Mouse (Mus musculus): ENCODE measurements at regions not wholly inside any gene's neighbourhood (a gene's known extent, or its start where the extent isn't known, plus 50 kb on each side); places are given as distances from the start of the nearest gene placed in this dataset.
"Not testable (repeated sequence)": the region's sequence is repeated elsewhere in the genome, so short reads cannot be mapped to it uniquely, and the experiment has no call there.

DNA sequence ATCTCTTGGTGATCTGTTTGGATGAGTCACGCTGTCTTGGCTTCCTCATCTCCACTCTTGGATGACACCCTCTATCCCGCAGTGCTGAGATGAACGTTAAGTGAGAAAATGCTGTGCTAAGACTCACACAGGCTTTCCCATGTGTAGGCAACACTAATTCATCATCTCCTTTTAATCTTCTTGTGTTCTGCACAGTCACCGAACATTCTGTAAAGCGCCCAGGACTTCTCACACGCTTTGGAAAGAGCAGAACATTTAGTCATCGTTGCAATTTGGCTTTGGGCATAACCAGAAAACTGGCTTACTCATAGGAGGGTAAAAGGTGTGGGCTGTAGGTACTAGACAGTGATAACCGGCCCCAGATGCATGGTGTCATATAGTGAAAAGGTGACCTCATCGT is 94.9 kb downstream of the Plppr4 start:
- no peak for ATAC-seq (replicated peaks; ENCODE audit: poor library complexity)

DNA sequence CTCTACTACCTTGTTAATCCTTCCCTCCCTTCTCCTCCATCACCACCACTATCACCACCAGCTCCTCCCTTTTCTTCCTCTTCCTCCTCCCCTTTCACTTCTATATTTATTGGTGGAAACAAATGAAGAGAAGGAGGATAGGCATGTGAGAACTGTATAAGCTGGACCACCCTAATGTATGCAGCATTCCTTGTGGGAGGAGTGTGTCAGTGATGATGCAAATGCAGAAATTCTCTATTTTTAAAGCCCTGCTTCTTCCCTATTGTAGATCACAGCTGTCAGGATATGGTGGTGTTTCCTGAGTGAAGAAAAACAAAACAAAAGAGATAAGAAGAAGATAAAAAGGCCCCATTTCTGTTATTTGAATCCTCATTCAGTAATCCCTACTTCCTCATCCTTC is 112.8 kb downstream of the Plppr4 start:
- no peak for ATAC-seq (replicated peaks; ENCODE audit: poor library complexity)

DNA sequence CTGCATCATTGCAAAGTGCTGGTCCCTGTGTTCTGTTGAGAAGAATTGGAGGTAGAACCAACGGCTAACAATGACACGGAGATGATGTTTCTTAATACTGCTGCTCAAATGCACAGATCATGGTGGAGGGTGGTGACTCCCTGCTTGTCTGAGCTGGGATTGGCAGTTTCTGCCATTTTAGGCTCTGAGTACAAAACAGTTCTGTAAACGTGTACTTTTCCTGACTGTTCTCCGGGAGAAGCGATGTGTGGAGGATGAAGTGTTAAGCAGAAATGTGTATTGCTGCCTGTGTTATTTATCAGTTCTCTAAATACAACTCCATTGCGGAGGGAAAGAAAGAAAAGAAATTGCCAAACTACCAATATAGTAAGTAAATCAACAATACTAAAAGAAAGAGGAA is 118.9 kb downstream of the Plppr4 start:
- ATAC-seq (replicated peaks; ENCODE audit: poor library complexity) = no peak

- no peak for ATAC-seq (replicated peaks; ENCODE audit: poor library complexity)
Measured at GRCm38 (mm10) chr3:117226616-117227015, 134.1 kb downstream of the Plppr4 start.

- no peak for ATAC-seq (replicated peaks; ENCODE audit: poor library complexity)
Measured at GRCm38 (mm10) chr3:117225041-117225440, 135.6 kb downstream of the Plppr4 start.

DNA sequence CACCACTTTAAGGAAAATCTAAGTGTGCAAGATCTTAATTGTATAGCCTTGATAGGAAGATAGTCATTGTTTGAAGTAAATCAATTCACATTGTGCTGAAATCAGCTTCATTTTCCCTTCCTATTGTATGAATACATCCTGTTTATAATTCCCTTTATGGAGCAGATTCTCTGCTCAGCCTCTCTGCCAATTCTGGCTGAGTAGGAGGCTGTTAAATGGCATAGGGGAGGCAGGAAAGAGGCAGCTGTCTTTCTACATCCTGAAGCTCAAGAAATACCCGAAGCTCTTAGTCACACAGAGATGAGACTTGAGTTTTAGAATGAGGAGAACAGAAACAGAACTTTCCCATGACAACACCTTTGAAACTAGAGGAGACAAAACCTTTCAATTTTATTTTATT is 142.7 kb downstream of the Plppr4 start:
- no peak for ATAC-seq (replicated peaks; ENCODE audit: poor library complexity)

DNA sequence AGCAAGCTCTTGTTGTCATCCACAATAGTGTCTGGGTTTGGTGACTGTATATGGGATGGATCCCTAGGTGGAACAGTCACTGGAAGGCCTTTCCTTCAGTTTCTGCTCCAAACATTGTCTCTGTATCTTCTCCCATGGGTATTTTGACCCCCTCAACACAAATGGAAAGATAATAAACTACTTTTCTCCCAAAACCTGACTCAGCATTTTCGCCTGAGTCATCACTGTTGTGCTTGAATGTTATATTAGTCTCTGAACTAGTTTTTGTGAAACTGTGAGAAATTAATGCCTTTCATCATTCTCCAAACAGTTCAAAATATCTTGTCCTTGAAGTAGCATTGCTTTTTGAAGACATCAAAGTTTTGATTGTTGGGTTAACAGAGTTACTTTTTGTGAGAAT is 168.8 kb downstream of the Plppr4 start:
- ATAC-seq (replicated peaks; ENCODE audit: poor library complexity) = no peak

- no peak for ATAC-seq (replicated peaks; ENCODE audit: poor library complexity)
Measured at GRCm38 (mm10) chr3:117188782-117189500, 171.7 kb downstream of the Plppr4 start.

DNA sequence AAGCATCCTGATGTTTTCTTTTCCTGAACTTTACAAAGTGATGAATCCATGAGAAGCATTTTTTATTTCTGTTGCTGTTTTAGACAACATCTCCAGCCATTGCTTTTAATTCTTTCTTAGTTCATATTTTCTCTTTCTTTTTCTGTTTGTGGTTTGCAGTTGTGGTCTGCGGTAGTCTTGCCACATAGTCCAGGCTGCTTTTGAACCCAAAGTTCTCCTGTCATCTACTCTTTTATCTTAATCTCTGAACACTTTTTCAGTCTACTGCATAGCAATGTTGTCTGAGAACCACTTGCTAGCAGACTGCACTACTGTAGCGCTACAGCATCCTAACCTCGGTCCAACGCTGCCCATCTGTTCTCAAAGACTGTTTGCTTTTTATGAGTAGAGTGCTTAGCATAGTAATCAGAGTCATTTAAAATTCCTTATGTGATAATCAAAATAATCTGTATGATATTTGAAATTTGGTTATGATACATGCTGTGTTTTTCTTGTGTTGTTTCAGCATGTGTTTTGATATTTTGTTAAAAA is 177.0 kb downstream of the Plppr4 start:
- ATAC-seq (replicated peaks; ENCODE audit: poor library complexity) = peak; percentile 77

- no peak for ATAC-seq (replicated peaks; ENCODE audit: poor library complexity)
Measured at GRCm38 (mm10) chr3:117169740-117170139, 190.9 kb downstream of the Plppr4 start.

- ATAC-seq (replicated peaks; ENCODE audit: poor library complexity) = no peak
Measured at GRCm38 (mm10) chr3:117163046-117163445, 194.3 kb upstream of the Palmd start.

DNA sequence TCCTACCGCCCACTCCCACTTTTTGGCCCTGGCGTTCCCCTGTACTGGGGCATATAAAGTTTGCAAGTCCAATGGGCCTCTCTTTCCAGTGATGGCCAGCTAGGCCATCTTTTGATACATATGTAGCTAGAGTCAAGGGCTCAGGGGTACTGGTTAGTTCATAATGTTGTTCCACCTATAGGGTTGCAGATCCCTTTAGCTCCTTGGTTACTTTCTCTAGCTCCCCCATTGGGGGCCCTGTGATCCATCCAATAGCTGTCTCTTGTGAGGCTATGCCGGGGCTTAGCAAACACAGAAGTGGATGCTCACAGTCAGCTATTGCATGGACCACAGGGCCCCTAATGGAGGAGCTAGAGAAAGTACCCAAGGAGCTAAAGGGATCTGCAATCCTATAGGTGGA is 191.9 kb upstream of the Palmd start:
- ATAC-seq (replicated peaks; ENCODE audit: poor library complexity) = not testable (repeated sequence)

GRCm38 (mm10) chr3:117155274-117155673 is 186.5 kb upstream of the Palmd start:
- ATAC-seq (replicated peaks; ENCODE audit: poor library complexity) = no peak

- ATAC-seq (replicated peaks; ENCODE audit: poor library complexity) = peak; percentile 81
Measured at GRCm38 (mm10) chr3:117153011-117153473, 184.3 kb upstream of the Palmd start.

DNA sequence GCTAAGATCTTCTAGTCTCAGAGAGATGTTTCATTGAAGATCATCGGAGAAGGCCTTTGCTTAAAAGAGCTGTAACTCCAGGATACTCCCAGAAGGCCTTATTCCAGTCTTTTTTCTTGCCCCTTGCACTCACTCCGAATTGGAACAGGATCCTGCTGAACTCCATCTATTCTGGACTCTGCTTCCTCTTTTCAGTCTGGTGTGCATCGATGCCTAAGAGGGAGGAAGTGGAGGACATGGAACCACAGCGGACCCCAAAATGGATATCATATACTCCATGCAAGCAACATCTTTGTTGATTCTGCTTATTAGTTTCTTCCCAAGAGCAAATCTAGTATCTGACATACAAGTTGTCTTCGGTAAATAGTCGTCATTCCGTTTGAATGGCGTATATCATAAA is 183.6 kb upstream of the Palmd start:
- peak; percentile 59 for ATAC-seq (replicated peaks; ENCODE audit: poor library complexity)

- ATAC-seq (replicated peaks; ENCODE audit: poor library complexity) = no peak
Measured at GRCm38 (mm10) chr3:117147414-117147813, 178.6 kb upstream of the Palmd start.

DNA sequence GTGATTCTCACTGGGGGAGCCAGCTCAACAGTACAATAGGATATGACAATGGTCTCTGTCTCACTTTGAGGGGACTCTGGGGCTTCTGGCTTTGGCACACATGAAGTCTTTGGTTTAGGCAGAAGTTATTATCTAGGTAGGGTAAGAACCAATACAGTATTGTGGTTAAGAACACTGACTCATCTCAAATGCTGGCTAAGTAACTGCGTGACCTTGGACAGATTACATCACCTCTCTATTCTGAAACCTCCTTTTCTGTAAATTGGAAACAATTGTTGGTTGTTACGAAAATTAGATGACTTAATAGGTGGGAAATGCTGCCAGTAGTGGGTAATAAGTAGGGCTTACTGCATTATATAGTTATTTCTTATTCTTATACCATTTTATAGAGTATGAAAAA is 171.0 kb upstream of the Palmd start:
- peak; percentile 65 for ATAC-seq (replicated peaks; ENCODE audit: poor library complexity)

GRCm38 (mm10) chr3:117138720-117139119 is 169.9 kb upstream of the Palmd start:
- no peak for ATAC-seq (replicated peaks; ENCODE audit: poor library complexity)

- no peak for ATAC-seq (replicated peaks; ENCODE audit: poor library complexity)
Measured at GRCm38 (mm10) chr3:117132897-117133296, 164.1 kb upstream of the Palmd start.

DNA sequence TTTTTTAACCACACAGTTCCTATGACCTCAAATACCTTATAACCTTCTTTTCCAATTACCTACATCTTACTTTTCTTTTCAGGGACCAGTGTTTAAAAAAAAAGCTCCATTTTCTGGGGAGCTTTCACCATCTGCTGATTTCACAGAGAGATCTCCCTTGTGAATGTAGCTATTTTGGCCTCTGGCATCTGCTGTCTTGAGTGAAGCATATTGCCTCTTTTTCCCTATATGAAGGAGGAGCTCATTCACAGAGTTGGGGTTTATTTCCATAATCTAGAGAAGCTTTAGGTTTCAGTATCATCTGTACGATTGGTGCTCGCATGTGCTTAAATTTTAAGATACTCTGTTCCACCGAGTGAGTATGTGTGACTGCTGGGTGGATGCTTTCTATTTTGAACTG is 153.4 kb upstream of the Palmd start:
- no peak for ATAC-seq (replicated peaks; ENCODE audit: poor library complexity)

GRCm38 (mm10) chr3:117120086-117121055 is 151.6 kb upstream of the Palmd start:
- peak; percentile 81 for ATAC-seq (replicated peaks; ENCODE audit: poor library complexity)

DNA sequence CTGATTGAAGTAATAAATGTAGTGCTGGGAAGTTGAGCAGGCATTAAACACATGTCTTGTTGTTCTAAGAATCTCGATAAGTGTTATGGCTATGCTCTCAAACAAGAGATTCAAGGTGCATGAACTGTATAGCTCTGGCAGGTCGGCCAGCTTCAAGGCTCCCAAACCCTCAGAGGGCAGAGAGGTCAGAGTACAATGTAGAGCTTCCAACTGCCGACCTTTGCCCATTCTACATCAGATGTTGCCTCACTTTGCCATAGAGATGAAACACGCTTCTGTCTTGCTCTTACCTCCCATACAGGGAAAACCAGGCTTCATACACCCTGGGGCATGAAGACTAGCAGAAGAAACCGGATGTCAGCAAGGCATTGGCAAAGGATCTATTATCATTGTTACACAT is 150.8 kb upstream of the Palmd start:
- no peak for ATAC-seq (replicated peaks; ENCODE audit: poor library complexity)
